Mouse (Mus musculus) E14TG2a.4 (cell line): ENCODE data around the gene Eprs.

Experiments
- CTCF ChIP-seq: conservative IDR thresholded peaks from 2 replicates; pipeline ENCODE4 v1.5.1; 2014; ENCODE audit warnings: low read length
- POU5F1 ChIP-seq: IDR thresholded peaks from 2 replicates; pipeline ENCODE4 v1.6.1; 2014; ENCODE audit warnings: low read length, borderline replicate concordance

DNA sequence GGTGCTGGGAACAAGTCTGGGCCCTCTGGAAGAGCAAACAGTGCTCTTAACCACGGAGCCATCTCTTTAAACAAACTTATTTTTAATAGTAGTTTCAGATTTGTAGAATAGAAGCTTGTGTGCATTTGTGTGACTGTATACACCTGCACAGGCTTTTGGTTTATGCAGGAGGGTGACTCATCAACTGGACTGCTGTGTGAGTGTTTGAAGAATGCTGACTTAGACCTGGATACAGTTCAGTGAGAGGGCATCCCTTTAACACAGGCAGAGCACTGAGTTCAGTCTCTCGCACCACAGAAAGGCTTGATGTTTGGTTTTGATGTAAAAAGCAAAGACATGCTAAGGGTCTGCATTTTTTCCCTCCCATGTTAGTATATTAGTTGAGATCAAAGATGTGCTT, 14.6 kb downstream of the Eprs start:
- TF ChIP-seq CTCF: no peak
- TF ChIP-seq POU5F1: no peak
